Mouse (Mus musculus): ENCODE measurements around the gene Axdnd1.

GRCm38 (mm10) chr1:156464963-156465362 is 44.0 kb upstream of the Axdnd1 start:
- TF ChIP-seq MAX (IDR thresholded peaks at IDR 0.05) (no peak), CTCF (IDR thresholded peaks at IDR 0.05; ENCODE audit: control insufficient read depth, insufficient read depth, insufficient read length) (no peak), USF1 (IDR thresholded peaks at IDR 0.05; ENCODE audit: low read depth) (no peak), FOSL1 (IDR thresholded peaks at IDR 0.05; ENCODE audit: insufficient read depth, low read length, poor library complexity, severe bottlenecking) (no peak), MYOG (IDR thresholded peaks at IDR 0.05; ENCODE audit: control insufficient read depth, extremely low read depth, insufficient read length) (no peak), CEBPB (IDR thresholded peaks at IDR 0.05; ENCODE audit: low read depth) (no peak)

All from C2C12 (cell line).